Mouse (Mus musculus) megakaryocyte, embryonic 14.5 days (primary cell): ENCODE measurements around the gene Gsg1.

Experiments
- FLI1 ChIP-seq: IDR thresholded peaks from 2 replicates; pipeline ENCODE4 v1.6.1; 2012; ENCODE audit warnings: low read length, inconsistent platforms, mixed read lengths
- GATA1 ChIP-seq: IDR thresholded peaks from 3 replicates; pipeline ENCODE4 v1.6.1; 2012; ENCODE audit warnings: mixed read lengths, low read length, inconsistent platforms, borderline replicate concordance

DNA sequence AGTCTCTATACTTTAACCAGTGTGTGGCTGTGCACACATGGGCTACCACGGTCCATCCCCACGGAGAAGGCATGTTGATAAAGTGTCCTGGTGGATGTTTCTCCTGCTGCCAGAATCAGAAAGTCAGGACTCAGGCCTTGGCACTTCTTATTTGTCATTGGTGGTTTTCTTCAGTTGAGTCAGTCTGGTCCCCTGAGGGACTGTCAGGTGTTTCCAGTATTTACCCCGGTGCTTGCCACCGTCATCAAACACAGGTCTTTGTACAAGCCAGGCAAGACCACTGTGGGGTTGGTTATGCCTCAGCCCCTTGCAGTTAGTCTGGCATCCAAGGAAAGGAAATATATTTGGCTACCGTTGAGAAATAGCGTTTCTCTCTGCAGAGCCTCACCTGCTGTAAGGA is 23.6 kb downstream of the Gsg1 start:
- TF ChIP-seq GATA1 = no peak
- TF ChIP-seq FLI1 = no peak
